Mouse (Mus musculus) thymus, adult 18-20 months (tissue): Measurements from ENCODE around the gene Mad1l1.
"Not testable (repeated sequence)": the region's sequence is repeated elsewhere in the genome, so short reads cannot be mapped to it uniquely, and the experiment has no call there.

Experiments used
- DNase-seq, 2 experiments: peaks; one replicate each; pipeline ENCODE4 v3.0.0; 2022; ENCODE audit warnings: mixed read lengths in 2 of 2

The Mad1l1 gene

GRCm38 (mm10) chr5:140321042-140321755 lies at the start of gene Mad1l1, which contains the start of gene Nudt1:
TSS of gene Mad1l1 (minus strand) at chr5:140321552.
TSS of gene Nudt1 (plus strand) at chr5:140321656.
- peak; percentile 92 to 95 for DNase-seq

- DNase-seq, result no peak
Measured at GRCm38 (mm10) chr5:140370446-140371254, 49.3 kb upstream of the Mad1l1 start.

- no peak for DNase-seq
Measured at GRCm38 (mm10) chr5:140369466-140369865, 48.1 kb upstream of the Mad1l1 start.

DNA sequence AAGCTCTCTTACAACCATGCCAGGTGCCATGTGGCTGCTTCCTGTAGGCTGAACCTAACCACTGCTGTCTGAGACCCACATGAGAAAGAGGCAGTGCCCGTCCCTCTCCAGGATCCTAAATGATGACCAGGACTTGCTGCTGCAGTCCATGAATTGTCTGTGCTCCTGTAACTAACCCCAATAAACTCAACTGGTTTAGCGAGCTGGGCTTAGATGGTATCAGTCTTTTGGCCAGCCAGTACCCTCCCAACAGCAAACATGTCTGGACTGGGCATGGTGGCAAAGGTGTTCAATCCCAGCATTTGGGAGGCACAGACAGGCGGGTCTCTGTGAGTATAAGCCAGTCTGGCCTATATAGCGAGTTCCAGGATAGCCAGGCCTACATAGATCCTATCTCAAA lies 47.6 kb upstream of the Mad1l1 start:
- DNase-seq, result no peak

- not testable (repeated sequence) for DNase-seq
Measured at GRCm38 (mm10) chr5:140368126-140368525, 46.8 kb upstream of the Mad1l1 start.

DNA sequence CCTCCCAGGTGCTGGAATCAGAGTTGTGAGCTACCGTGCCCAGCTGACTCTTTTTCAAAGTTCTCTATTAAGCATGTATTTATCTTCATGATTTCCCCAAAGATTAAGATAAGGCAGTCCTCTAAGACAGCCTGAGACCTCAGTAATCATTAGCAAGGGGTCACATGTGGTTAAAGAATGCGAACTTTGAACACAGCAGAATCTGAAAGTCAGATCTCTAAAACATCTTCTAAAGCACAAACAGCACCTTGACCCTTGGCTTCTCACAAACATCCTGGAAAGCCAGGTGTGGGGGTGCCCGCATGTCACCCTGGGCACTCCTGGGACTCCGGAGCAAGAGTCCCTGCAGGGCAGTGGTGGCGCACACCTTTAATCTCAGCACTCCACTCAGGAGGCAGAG lies 43.1 kb upstream of the Mad1l1 start:
- DNase-seq, result no peak

GRCm38 (mm10) chr5:140359930-140360674 lies 38.8 kb upstream of the Mad1l1 start:
- DNase-seq, result no peak

DNA sequence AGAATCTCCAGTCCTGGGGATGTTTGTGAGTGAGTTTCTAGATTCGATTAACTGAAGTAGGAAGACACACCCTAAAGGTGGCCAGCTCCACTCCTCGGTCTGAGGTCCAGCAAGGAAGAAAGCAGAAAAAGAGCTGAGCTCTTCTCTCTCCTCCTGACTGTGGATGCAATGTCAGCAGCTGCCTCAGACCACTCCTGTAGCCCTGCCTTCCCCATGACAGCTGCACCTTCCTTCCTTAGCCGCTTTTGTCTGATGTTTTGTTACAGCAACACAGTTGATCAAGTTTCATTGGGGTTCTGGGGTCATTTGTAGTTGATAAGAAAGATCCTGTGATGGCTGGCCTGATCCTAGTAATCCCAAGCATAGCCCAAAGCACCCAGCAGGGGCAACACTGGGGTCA lies 36.1 kb upstream of the Mad1l1 start:
- DNase-seq, result no peak

GRCm38 (mm10) chr5:140355934-140356333 lies 34.6 kb upstream of the Mad1l1 start:
- no peak for DNase-seq

DNA sequence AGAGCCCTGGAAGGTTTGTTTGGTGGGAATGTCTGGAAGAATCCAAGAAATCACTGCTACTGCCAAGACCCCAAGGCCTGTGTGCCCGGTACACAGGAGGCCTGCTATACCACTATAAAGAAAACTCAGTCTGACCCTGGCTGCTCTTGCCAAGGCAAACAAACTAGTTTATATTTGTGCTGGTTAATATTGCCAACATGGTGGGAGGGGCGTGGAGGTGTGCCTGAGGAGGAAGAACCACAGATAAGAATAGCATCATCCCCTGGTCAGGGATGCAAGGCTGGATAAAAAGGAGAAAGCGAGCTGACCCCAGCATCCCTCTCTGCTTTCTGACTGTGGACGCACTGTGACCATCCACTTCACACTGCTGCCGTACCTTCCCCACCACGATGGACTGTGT lies 31.0 kb upstream of the Mad1l1 start:
- no peak for DNase-seq

DNA sequence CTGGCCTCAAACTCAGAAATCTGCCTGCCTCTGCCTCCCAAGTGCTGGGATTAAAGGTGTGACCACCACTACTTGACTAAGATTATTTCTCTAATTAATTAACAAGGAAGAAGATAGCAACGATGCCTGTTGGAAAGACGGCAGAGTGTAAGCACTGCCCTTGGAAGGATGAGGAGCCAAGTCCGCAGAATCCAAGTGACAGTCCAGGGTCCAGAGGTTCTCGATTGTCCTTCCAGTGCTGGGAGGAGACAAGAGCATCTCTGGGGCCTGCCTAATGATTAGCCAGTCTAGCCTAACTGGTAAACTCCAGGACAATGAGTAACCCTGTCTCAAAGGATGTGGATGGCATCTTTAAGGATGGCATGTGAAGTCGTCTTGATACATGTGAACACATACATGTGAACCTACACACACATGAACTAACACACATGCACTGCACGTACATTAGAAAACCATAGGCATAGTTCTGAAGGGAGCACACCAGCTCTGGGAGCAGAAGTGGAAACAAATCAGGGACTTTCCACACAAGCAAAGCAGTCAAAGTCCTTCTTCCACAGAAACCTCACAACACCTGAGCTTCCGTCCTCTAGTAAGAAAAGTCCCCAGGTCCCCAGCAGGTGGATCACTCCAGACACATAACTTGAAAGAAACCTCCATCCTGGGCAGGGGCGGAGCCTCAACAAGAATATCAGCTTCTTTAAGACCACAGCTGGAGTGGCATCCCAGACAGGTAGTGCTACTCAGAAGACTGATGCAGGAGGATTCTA lies 29.6 kb upstream of the Mad1l1 start:
- DNase-seq, result no peak

DNA sequence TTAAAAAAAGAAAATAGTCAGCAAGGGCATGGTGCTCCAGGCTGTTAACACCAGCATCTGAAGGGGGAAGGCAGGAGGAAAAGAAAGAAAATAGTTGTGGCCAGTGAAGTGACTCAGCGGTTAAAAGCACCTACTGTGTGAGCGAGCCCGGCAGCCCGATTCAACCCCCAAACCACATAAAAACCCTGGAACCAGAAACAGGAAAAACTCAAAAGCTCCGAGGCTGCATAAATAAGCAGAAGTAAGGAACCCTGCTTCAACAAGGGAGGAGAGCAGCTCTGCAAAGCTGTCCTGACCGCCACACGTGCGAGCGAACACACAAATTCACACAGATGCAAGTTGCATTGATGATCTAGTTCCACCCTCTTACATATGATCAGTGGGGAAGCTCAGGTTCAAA lies 28.5 kb upstream of the Mad1l1 start:
- no peak for DNase-seq

DNA sequence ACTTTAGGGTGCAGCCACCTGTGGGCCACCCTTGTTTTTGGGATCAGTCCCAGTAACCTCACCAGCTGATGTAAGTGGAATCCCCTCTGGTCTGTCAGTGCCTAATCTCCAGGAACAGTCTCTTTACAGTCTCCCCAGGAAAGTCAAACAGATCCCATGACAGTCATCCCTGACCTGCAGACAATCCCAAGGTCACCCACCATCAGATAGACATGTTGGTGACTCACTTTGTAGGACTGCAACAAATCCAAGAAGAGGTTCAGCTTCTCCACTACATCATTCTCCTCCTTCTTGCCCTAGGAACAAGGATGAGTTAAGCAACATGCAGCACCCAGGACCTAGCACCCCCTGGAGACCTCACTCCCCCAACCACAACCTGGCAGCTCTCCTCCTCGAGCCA lies 24.7 kb upstream of the Mad1l1 start:
- DNase-seq, result no peak

- no peak for DNase-seq
Measured at GRCm38 (mm10) chr5:140345244-140345643, 23.9 kb upstream of the Mad1l1 start.

DNA sequence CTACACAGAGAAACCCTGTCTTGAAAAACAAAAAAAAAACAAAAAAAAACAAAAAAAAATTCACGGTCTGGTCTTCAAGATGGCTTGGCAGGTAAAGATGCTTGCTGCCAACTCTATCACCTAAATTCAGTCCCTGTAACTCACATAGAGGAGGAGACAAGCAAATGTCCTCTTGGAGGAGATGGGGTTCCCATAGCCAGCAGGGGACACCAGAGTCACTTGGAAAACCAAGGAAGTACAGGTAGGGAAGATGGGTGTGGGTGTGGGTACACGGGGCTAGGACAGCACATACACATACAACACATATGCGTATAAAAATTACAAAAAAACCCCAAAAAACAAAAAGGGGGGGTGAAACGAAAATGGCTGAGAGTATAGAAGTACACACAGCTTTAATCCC lies 21.5 kb upstream of the Mad1l1 start:
- no peak for DNase-seq

GRCm38 (mm10) chr5:140339836-140340235 lies 18.5 kb upstream of the Mad1l1 start:
- no peak for DNase-seq

GRCm38 (mm10) chr5:140338779-140339178 lies 17.4 kb upstream of the Mad1l1 start:
- no peak for DNase-seq

DNA sequence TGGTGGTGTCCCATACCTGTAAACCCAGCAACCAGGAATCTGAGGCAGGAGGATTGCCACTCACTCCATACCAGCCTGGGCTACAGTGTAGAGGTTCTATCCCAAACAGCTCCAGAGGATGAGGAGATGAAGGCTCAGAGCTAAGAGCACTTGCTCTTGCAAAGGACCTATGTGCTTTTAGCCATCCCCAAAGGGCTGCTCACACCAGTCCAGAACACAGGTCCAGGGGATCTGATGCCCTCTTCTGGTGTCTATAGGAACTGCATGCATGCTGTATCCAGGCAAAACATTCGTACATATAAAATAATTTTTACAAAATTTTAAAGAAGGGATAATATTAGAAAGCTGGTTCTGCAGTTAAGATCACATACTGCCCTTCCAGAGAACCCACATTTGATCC lies 15.3 kb upstream of the Mad1l1 start:
- no peak for DNase-seq

GRCm38 (mm10) chr5:140333631-140334030 lies 12.3 kb upstream of the Mad1l1 start:
- DNase-seq, result no peak

GRCm38 (mm10) chr5:140332519-140332918 lies 11.2 kb upstream of the Mad1l1 start:
- DNase-seq, result no peak

DNA sequence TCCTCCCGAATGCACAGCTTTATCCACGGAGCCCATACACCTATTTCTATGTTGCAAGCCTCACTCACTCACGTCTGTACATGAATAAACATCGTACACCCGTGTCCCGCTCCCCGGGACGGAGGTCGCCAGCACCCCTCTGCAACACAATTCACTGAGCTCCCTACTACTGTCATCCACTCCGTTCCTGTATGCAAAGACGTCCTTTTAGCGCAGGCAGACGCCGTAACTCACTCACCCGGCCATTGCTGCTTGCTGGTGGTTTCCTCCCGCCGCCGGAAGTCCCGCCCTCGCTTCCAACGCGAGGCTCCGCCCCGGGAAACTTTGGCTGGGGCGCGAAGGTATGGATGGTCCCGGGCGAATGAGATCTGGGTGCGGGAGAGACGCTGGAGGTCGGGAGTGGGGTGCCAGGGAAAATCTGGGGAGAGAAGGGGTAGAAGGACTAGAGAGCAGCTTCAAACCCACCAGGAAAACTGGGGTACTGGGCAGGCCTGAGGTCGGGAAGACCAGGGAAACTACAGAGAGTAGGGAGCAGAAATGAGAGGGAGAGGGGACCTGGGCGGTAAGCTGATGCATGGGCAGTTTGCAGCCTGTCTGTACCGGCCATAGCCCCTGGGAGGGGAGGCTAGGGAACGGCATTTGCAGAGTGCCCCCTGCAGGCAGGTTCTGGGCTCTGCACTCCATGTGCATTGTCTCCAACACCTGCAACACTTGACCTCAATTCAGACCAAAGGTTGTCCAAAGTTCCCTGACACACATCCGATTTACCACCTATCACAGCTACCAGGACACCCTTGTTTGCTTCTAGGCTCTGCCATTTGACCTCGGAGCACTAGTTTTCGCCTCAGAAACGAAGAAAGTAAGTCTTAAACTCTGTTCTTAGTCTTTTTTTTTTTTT lies 10.5 kb upstream of the Mad1l1 start, which contains the start of gene Mrm2:
Mrm2 (minus strand) TSS at position 284 of the 898 bp plus-strand sequence.
- DNase-seq, result peak; percentile 65 to 78
